Mouse (Mus musculus) forebrain, postnatal 0 days (tissue): ENCODE data around the gene Pkd1l1. TPM values are rescaled to one million over a fixed set of nuclear protein-coding genes. Genes with fewer than 3 reads are reported as not detected.
A peak's percentile ranks its signal among the peaks of the same experiment; 100 is the strongest.

Experiments
- ATAC-seq: fragments of 200-750 bp; cut with Nextera tagmentation; 2 replicates; pipeline ENCODE4 v1.8.0; 2017; ENCODE audit warnings: mild to moderate bottlenecking, moderate library complexity
- DNase-seq: peaks from one replicate; pipeline ENCODE4 v3.0.0-alpha.2; 2015
- H3K27ac ChIP-seq: fragments of 300-500 bp; sonication (generic); 2 replicates; pipeline ENCODE4 v1.5.1; 2014; ENCODE audit warnings: low read depth, mild to moderate bottlenecking, antibody characterized with exemption, low read length, moderate library complexity, mixed read lengths
- H3K27me3 ChIP-seq: fragments of 300-500 bp; sonication (generic); 2 replicates; pipeline ENCODE4 v1.6.1; 2014; ENCODE audit warnings: mild to moderate bottlenecking, low read length, mixed read lengths; ENCODE audit not compliant: insufficient read depth
- H3K36me3 ChIP-seq: fragments of 300-500 bp; sonication (generic); 2 replicates; pipeline ENCODE4 v1.6.1; 2014; ENCODE audit warnings: mild to moderate bottlenecking, moderate library complexity; ENCODE audit not compliant: insufficient read depth
- H3K4me1 ChIP-seq: fragments of 300-500 bp; sonication (generic); 2 replicates; pipeline ENCODE4 v1.6.1; 2014; ENCODE audit warnings: antibody characterized with exemption; ENCODE audit not compliant: insufficient read depth
- H3K4me2 ChIP-seq: fragments of 300-500 bp; sonication (generic); 2 replicates; pipeline ENCODE4 v1.6.1; 2014; ENCODE audit warnings: low read depth, mild to moderate bottlenecking, moderate library complexity
- H3K4me3 ChIP-seq: fragments of 300-500 bp; sonication (generic); 2 replicates; pipeline ENCODE4 v1.5.1; 2014; ENCODE audit warnings: low read depth, low read length, mixed read lengths
- H3K9ac ChIP-seq: fragments of 300-500 bp; sonication (generic); 2 replicates; pipeline ENCODE4 v1.6.1; 2014; ENCODE audit warnings: mild to moderate bottlenecking
- H3K9me3 ChIP-seq: fragments of 300-500 bp; sonication (generic); 2 replicates; pipeline ENCODE4 v1.6.1; 2016; ENCODE audit warnings: low read length
- CTCF ChIP-seq: sonication (generic); IDR thresholded peaks from 2 replicates; pipeline ENCODE4 v1.5.1; 2016; ENCODE audit warnings: antibody characterized with exemption, control low read depth, low read depth
- WGBS: fragments of 180-500 bp; shearing (Covaris S2); extraction: QIAGEN DNeasy Blood & Tissue Kit; methylation state at CpG from one replicate; pipeline ENCODE4 v1.1.7; 2014; 5-methylcytosine and 5-hydroxymethylcytosine counted together
- polyA plus RNA-seq: library from polyadenylated mRNA; unstranded; fragments of >200 nt; fragmentation: Nextera tagmentation; extraction: Ambion mirVana; gene quantifications from 2 replicates; pipeline ENCODE4 v1.2.1, GENCODE M21; 2015
- total RNA-seq: library from RNA; depleted of rRNA; stranded (reverse); fragments of >200 nt; gene quantifications from 2 replicates; pipeline ENCODE4 v1.2.3, GENCODE M21; 2014

The Pkd1l1 gene
- total and polyA plus RNA-seq, 2 experiments from 2014 or later = 0.19 to 0.33 TPM

DNA sequence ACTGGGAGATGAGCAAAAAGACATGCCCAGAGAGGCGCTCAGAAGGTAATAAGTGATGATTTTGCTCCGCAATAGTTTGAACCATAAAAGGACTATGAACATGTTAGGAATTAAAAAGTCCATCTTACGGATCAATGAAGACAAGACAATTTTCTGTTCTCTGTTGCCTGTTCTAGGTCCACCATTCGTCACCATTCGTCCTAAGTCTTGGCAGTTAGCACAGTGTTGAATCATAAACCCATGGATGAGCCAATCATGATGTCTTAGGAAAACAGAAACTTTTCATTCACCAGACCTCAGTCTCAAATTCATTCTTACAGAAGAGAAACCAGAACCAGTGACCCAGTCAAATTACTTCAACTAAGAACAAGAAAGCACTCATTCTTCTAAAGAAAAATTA lies 35.7 kb upstream of the Pkd1l1 start:
- Histone ChIP-seq H3K9ac (no peak overlapping the region), H3K4me1 (peaks cover 3% of the 10 kb centered on the region; the same call in 1 of the 2 replicates), H3K4me3 (no peak overlapping the region), H3K4me2 (no peak overlapping the region), H3K9me3 (no peaks in the 10 kb centered on the region), H3K27ac (no peak overlapping the region), H3K36me3 (peaks cover 10% of the 10 kb centered on the region), H3K27me3 (no peaks in the 10 kb centered on the region)
- 96% methylated on average over 5 of the region's 5 CpGs for WGBS
- no peak for DNase-seq
- no peak for TF ChIP-seq CTCF
- ATAC-seq = no peak

GRCm38 (mm10) chr11:8988084-8988483 lies 15.0 kb upstream of the Pkd1l1 start:
- peak; percentile 69; the same call in 1 of the 2 replicates for ATAC-seq
- WGBS = 80% methylated on average over 4 of the region's 4 CpGs
- Histone ChIP-seq H3K4me3 (no peak overlapping the region), H3K27me3 (no peaks in the 10 kb centered on the region), H3K27ac (no peak overlapping the region), H3K9me3 (peaks cover 5% of the 10 kb centered on the region; the same call in 1 of the 2 replicates), H3K4me2 (no peak overlapping the region), H3K36me3 (0 out of 2 replicates have a peak, but pooled peaks cover 4% of the 10 kb centered on the region), H3K4me1 (no peaks in the 10 kb centered on the region), H3K9ac (no peak overlapping the region)
- TF ChIP-seq CTCF = peak; percentile 47
- DNase-seq = peak; percentile 9

DNA sequence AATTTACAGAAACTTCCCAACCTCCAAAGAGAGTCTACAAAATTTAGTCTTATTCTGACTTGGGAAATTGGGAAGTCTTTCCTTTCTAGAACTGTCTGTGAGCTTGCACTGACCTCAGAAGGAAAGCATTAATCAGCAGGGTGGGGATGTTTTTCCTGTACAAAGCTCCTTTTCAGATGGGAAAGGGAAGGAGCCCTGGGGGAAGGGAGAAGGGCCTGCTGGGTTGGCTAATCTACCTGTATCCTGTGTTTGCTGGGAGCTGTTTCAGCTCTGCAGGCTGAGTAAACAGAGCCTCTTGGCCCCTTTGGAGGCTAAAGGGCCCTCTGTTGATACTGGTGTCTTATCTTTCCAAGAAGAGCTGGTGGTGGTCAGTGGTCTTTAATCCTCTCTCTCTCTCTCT lies 13.0 kb upstream of the Pkd1l1 start:
- H3K9ac ChIP-seq = no peak overlapping the region

GRCm38 (mm10) chr11:8983237-8983861 lies 10.3 kb upstream of the Pkd1l1 start:
- no peak overlapping the region for H3K27ac ChIP-seq
- no peak overlapping the region for H3K4me2 ChIP-seq
- no peaks in the 10 kb centered on the region for H3K4me1 ChIP-seq
- no peaks in the 10 kb centered on the region for H3K9me3 ChIP-seq
- H3K9ac ChIP-seq = no peak overlapping the region
- 41% methylated on average over 6 of the region's 6 CpGs for WGBS
- no peaks in the 10 kb centered on the region for H3K27me3 ChIP-seq
- H3K36me3 ChIP-seq = no peaks in the 10 kb centered on the region
- H3K4me3 ChIP-seq = no peak overlapping the region
- TF ChIP-seq CTCF = peak; percentile 78
- ATAC-seq (peak; percentile 50; the same call in 1 of the 2 replicates), DNase-seq (peak; percentile 77)

More for the DNA sequence above, 13.0 kb upstream of the Pkd1l1 start:
- DNase-seq (no peak), ATAC-seq (no peak)
- no peaks in the 10 kb centered on the region for H3K27me3 ChIP-seq
- TF ChIP-seq CTCF = no peak
- H3K4me3 ChIP-seq = no peak overlapping the region
- no peak overlapping the region for H3K4me2 ChIP-seq
- H3K9me3 ChIP-seq = no peaks in the 10 kb centered on the region
- H3K4me1 ChIP-seq = no peaks in the 10 kb centered on the region
- no peaks in the 10 kb centered on the region for H3K36me3 ChIP-seq
- no peak overlapping the region for H3K27ac ChIP-seq

DNA sequence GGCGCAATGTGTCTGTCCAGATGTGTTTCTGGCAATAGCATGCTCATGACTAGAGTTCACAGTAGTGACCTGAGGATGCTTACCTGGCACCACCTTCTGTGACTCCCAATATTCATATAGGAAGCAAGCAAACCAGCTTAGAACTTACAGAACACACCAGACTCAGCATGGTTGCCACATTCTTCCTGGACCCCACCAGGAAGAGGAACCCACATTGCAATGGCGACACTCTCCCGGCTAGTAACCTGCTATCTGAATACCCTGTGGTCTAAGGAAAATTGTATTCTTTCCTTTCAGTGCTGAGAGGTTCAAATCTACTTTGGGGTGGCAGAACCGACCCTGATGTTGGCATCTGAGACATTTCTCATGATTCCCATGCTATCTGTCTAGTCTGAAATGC lies 5.1 kb upstream of the Pkd1l1 start:
- ATAC-seq (no peak), DNase-seq (no peak)
- Histone ChIP-seq H3K4me2 (no peak overlapping the region), H3K9ac (no peak overlapping the region), H3K4me1 (no peaks in the 10 kb centered on the region), H3K27ac (no peak overlapping the region), H3K4me3 (no peak overlapping the region), H3K9me3 (no peaks in the 10 kb centered on the region), H3K36me3 (no peaks in the 10 kb centered on the region), H3K27me3 (no peaks in the 10 kb centered on the region)
- TF ChIP-seq CTCF = no peak
- WGBS = 92% methylated on average over 4 of the region's 4 CpGs

GRCm38 (mm10) chr11:8972093-8972492 lies 973 bp downstream of the Pkd1l1 start:
- no peak overlapping the region for H3K27ac ChIP-seq
- no peaks in the 10 kb centered on the region for H3K9me3 ChIP-seq
- ATAC-seq (no peak), DNase-seq (no peak)
- TF ChIP-seq CTCF = no peak
- 88% methylated on average over 6 of the region's 6 CpGs for WGBS
- H3K9ac ChIP-seq = no peak overlapping the region
- H3K4me2 ChIP-seq = no peak overlapping the region
- H3K4me1 ChIP-seq = no peaks in the 10 kb centered on the region
- H3K4me3 ChIP-seq = no peak overlapping the region
- no peaks in the 10 kb centered on the region for H3K36me3 ChIP-seq
- H3K27me3 ChIP-seq = no peaks in the 10 kb centered on the region

- Histone ChIP-seq H3K27ac (no peak overlapping the region), H3K4me1 (no peaks in the 10 kb centered on the region), H3K9ac (no peak overlapping the region), H3K4me3 (no peak overlapping the region), H3K36me3 (no peaks in the 10 kb centered on the region), H3K4me2 (no peak overlapping the region), H3K27me3 (no peaks in the 10 kb centered on the region), H3K9me3 (no peaks in the 10 kb centered on the region)
- TF ChIP-seq CTCF = no peak
- ATAC-seq (no peak), DNase-seq (no peak)
- WGBS = 80% methylated on average over 9 of the region's 9 CpGs
Observed at GRCm38 (mm10) chr11:8970509-8970908, 2.6 kb downstream of the Pkd1l1 start.
